24 mouse cellular contexts compared by ENCODE assay signal in the genomic region with DNA sequence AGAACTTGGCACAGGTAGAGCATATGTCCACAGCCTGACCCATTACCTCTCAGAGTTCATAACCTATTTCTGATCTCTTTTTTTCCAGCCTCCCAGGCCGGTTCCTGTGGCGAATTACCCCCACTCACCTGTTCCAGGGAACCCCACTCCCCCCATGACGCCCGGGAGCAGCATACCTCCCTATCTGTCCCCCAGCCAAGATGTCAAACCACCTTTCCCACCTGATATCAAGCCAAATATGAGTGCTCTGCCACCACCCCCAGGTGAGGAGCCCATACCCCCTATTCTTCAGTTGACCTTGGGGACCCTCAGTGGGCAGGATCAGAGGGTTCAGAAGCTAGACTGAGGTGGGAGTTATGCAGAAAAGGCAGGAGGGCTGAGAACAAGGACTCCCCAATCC.
"Had no signal": no experiment of that assay in that cellular context is flagged by ENCODE, and none has a peak within 500 bp of the region (broad histone marks: within the 10 kb centered on the region; RNA-seq: fewer than 3 reads in every experiment).

No protein-coding gene starts in this region.

- H3K27ac ChIP-seq: embryonic facial prominence, embryonic 10.5 days; embryonic facial prominence, embryonic 12.5 days; embryonic facial prominence, embryonic 13.5 days; embryonic facial prominence, embryonic 15.5 days; forebrain, embryonic 10.5 days; forebrain, embryonic 12.5 days; forebrain, embryonic 13.5 days; forebrain, embryonic 15.5 days; gastrocnemius, adult 2 months; heart, adult 2 months had no signal

- H3K4me1 ChIP-seq: embryonic facial prominence, embryonic 10.5 days; embryonic facial prominence, embryonic 12.5 days; embryonic facial prominence, embryonic 13.5 days; embryonic facial prominence, embryonic 15.5 days; forebrain, embryonic 10.5 days; forebrain, embryonic 12.5 days; forebrain, embryonic 13.5 days; forebrain, embryonic 15.5 days had no signal

- DNase-seq: cerebellum, adult 9-10 months; cerebellum, adult 9-11 months; cerebellum, postnatal 10 days; cerebellum, postnatal 14 days; cerebellum, postnatal 25 days; cerebellum, postnatal 36 days; embryo, embryonic 11 days; forebrain, postnatal 0 days; gastrocnemius, adult 2 months; gastrocnemius, postnatal 10 days; gastrocnemius, postnatal 14 days; gastrocnemius, postnatal 25 days; gastrocnemius, postnatal 36 days; heart, adult 18-20 months; heart, adult 2 months had no signal

- H3K4me3 ChIP-seq: embryonic facial prominence, embryonic 10.5 days; embryonic facial prominence, embryonic 12.5 days; embryonic facial prominence, embryonic 13.5 days; embryonic facial prominence, embryonic 15.5 days; erythroblast, embryonic 14.5 days; forebrain, embryonic 10.5 days; forebrain, embryonic 12.5 days; forebrain, embryonic 13.5 days; forebrain, embryonic 15.5 days; gastrocnemius, adult 2 months; heart, adult 2 months had no signal

- H3K27me3 ChIP-seq: embryonic facial prominence, embryonic 12.5 days; embryonic facial prominence, embryonic 13.5 days; embryonic facial prominence, embryonic 15.5 days; forebrain, embryonic 12.5 days; forebrain, embryonic 13.5 days; forebrain, embryonic 15.5 days had no signal

- H3K9me3 ChIP-seq: embryonic facial prominence, embryonic 10.5 days; embryonic facial prominence, embryonic 12.5 days; embryonic facial prominence, embryonic 13.5 days; embryonic facial prominence, embryonic 15.5 days; forebrain, embryonic 10.5 days; forebrain, embryonic 12.5 days; forebrain, embryonic 13.5 days; forebrain, embryonic 15.5 days had no signal
